Comparison of ENCODE assay signal across 10 mouse cellular contexts in genomic region chr3:122333902-122334301, GRCm38 (mm10). TPM values are rescaled to one million over a fixed set of nuclear protein-coding genes. Genes with fewer than 3 reads are reported as not detected.
DNase-seq lines count a peak whose midpoint lies in the region; ATAC-seq and TF ChIP-seq lines count a peak whose summit lies in the region.
"Had no signal": no experiment of that assay in that cellular context is flagged by ENCODE, and none has a peak within 500 bp of the region (broad histone marks: within the 10 kb centered on the region; RNA-seq: fewer than 3 reads in every experiment).

No protein-coding gene starts in this region.

- no peaks in the 10 kb centered on the region for H3K36me3 ChIP-seq in hindbrain, embryonic 11.5 days (ENCODE audit: control insufficient read depth, insufficient read depth, low read length)
- H3K36me3 ChIP-seq in hindbrain, embryonic 10.5 days = no peaks in the 10 kb centered on the region
- no peaks in the 10 kb centered on the region for H3K36me3 ChIP-seq in C2C12 (ENCODE audit: control insufficient read depth, insufficient read depth)
- no peaks in the 10 kb centered on the region for H3K36me3 ChIP-seq in limb, embryonic 12.5 days
- no peaks in the 10 kb centered on the region for H3K36me3 ChIP-seq in midbrain, embryonic 14.5 days (ENCODE audit: control insufficient read depth, insufficient read depth, low read length)
- H3K36me3 ChIP-seq: midbrain, embryonic 15.5 days had no signal

- no peak overlapping the region for H3K4me2 ChIP-seq in hindbrain, embryonic 11.5 days (replicated peaks; ENCODE audit: low read depth, low read length)
- H3K4me2 ChIP-seq in limb, embryonic 12.5 days = no peak overlapping the region
- H3K4me2 ChIP-seq in midbrain, embryonic 14.5 days (ENCODE audit: low read length) = no peak overlapping the region
- H3K4me2 ChIP-seq: midbrain, embryonic 15.5 days had no signal

- no peaks in the 10 kb centered on the region for H3K79me3 ChIP-seq in C2C12 (ENCODE audit: low read depth)

- H3K4me1 ChIP-seq in hindbrain, embryonic 11.5 days (replicated peaks; ENCODE audit: control insufficient read depth, insufficient read depth, low read length) = no peaks in the 10 kb centered on the region
- H3K4me1 ChIP-seq in hindbrain, embryonic 10.5 days (replicated peaks) = peaks cover 19% of the 10 kb centered on the region
- H3K4me1 ChIP-seq in limb, embryonic 12.5 days (replicated peaks) = peaks cover 26% of the 10 kb centered on the region
- no peaks in the 10 kb centered on the region for H3K4me1 ChIP-seq in midbrain, embryonic 14.5 days (ENCODE audit: control insufficient read depth, insufficient read depth, low read length)
- H3K4me1 ChIP-seq: midbrain, embryonic 15.5 days had no signal

- no peaks in the 10 kb centered on the region for H3K27me3 ChIP-seq in hindbrain, embryonic 11.5 days (ENCODE audit: control insufficient read depth, insufficient read depth, low read length)
- H3K27me3 ChIP-seq in hindbrain, embryonic 10.5 days (ENCODE audit: insufficient read depth, poor library complexity, severe bottlenecking) = no peaks in the 10 kb centered on the region; the same call in 1 of the 2 replicates
- H3K27me3 ChIP-seq in C2C12 (ENCODE audit: control insufficient read depth, insufficient read depth, insufficient read length) = no peaks in the 10 kb centered on the region
- 0 out of 2 replicates have a peak, but pooled peaks cover 5% of the 10 kb centered on the region for H3K27me3 ChIP-seq in limb, embryonic 12.5 days
- H3K27me3 ChIP-seq in midbrain, embryonic 14.5 days (ENCODE audit: control insufficient read depth, insufficient read depth, low read length) = no peaks in the 10 kb centered on the region
- H3K27me3 ChIP-seq: midbrain, embryonic 15.5 days had no signal

- no peak overlapping the region for H3K4me3 ChIP-seq in hindbrain, embryonic 11.5 days (ENCODE audit: low read depth, low read length)
- no peak overlapping the region for H3K4me3 ChIP-seq in hindbrain, embryonic 10.5 days
- no peak overlapping the region for H3K4me3 ChIP-seq in C2C12 (ENCODE audit: insufficient read depth, poor library complexity, severe bottlenecking)
- no peak overlapping the region for H3K4me3 ChIP-seq in limb, embryonic 12.5 days (replicated peaks)
- H3K4me3 ChIP-seq in midbrain, embryonic 14.5 days (replicated peaks; ENCODE audit: low read depth, low read length) = no peak overlapping the region
- H3K4me3 ChIP-seq: midbrain, embryonic 15.5 days had no signal

- no peak for TF ChIP-seq CTCF in C2C12 (IDR thresholded peaks at IDR 0.05; ENCODE audit: control insufficient read depth, insufficient read depth, insufficient read length)

- 59% methylated on average over 7 of the region's 7 CpGs for WGBS in hindbrain, embryonic 11.5 days
- WGBS in hindbrain, embryonic 10.5 days = 62% methylated on average over 7 of the region's 7 CpGs
- WGBS in limb, embryonic 12.5 days = 34% methylated on average over 7 of the region's 7 CpGs
- WGBS in midbrain, embryonic 14.5 days = 61% methylated on average over 7 of the region's 7 CpGs

- peak overlapping the region; percentile 16 for H3ac ChIP-seq in C2C12 (ENCODE audit: control insufficient read depth, insufficient read length, low read depth)

- DNase-seq in hindbrain, embryonic 11.5 days (ENCODE audit: low spot score) = peak; percentile 8
- no peak for DNase-seq in hindbrain, embryonic 10.5 days (ENCODE audit: low spot score)
- DNase-seq in adipocyte (ENCODE audit: low spot score) = peak; percentile 99
- no peak for DNase-seq in midbrain, embryonic 14.5 days
- DNase-seq in c-Kit-positive CD71-positive TER-119-positive erythroid progenitor cells, embryonic 14.5 days (ENCODE audit: low spot score) = no peak
- DNase-seq in urinary bladder, postnatal 10 days (ENCODE audit: low spot score) = no peak
- DNase-seq: gastrocnemius, postnatal 14 days had no signal

- no peaks in the 10 kb centered on the region for H3K79me2 ChIP-seq in C2C12 (ENCODE audit: control insufficient read depth, insufficient read depth)

- ATAC-seq in hindbrain, embryonic 11.5 days (ENCODE audit: low FRiP score) = no peak
- ATAC-seq in limb, embryonic 12.5 days (ENCODE audit: insufficient number of reproducible peaks, insufficient read depth, low FRiP score, low TSS enrichment, low read depth) = no peak
- ATAC-seq in midbrain, embryonic 14.5 days (ENCODE audit: low FRiP score, low TSS enrichment) = no peak
- ATAC-seq: midbrain, embryonic 15.5 days had no signal

- no peak overlapping the region for H3K9ac ChIP-seq in hindbrain, embryonic 11.5 days (ENCODE audit: low read depth, low read length)
- H3K9ac ChIP-seq in limb, embryonic 12.5 days (replicated peaks) = no peak overlapping the region
- no peak overlapping the region for H3K9ac ChIP-seq in midbrain, embryonic 14.5 days (replicated peaks; ENCODE audit: low read length)
- H3K9ac ChIP-seq: midbrain, embryonic 15.5 days had no signal

- no peaks in the 10 kb centered on the region for H3K9me3 ChIP-seq in hindbrain, embryonic 11.5 days (ENCODE audit: control insufficient read depth, low read length)
- H3K9me3 ChIP-seq in hindbrain, embryonic 10.5 days = no peaks in the 10 kb centered on the region
- no peaks in the 10 kb centered on the region for H3K9me3 ChIP-seq in limb, embryonic 12.5 days
- H3K9me3 ChIP-seq in midbrain, embryonic 14.5 days (ENCODE audit: control insufficient read depth, low read length) = no peaks in the 10 kb centered on the region
- H3K9me3 ChIP-seq: midbrain, embryonic 15.5 days had no signal

- no peak overlapping the region for H3K27ac ChIP-seq in hindbrain, embryonic 11.5 days (ENCODE audit: low read depth, low read length)
- H3K27ac ChIP-seq in hindbrain, embryonic 10.5 days = no peak overlapping the region
- H3K27ac ChIP-seq in limb, embryonic 12.5 days = peak overlapping the region; percentile 41; the same call in 1 of the 2 replicates
- H3K27ac ChIP-seq in midbrain, embryonic 14.5 days (replicated peaks; ENCODE audit: low read depth, low read length) = no peak overlapping the region
- H3K27ac ChIP-seq: midbrain, embryonic 15.5 days had no signal

TF ChIP-seq in C2C12, 6 proteins besides CTCF, POLR2A, EP300 and RAD21:
- TF ChIP-seq USF1 (IDR thresholded peaks at IDR 0.05; ENCODE audit: low read depth) (no peak), MAX (IDR thresholded peaks at IDR 0.05) (peak; percentile 38), MYOD1 (IDR thresholded peaks at IDR 0.05; ENCODE audit: control insufficient read depth, insufficient read length, low read depth) (peak; percentile 63), CEBPB (IDR thresholded peaks at IDR 0.05; ENCODE audit: low read depth) (no peak)

RNA-seq across cellular contexts. Expression of gene Bcar3, which starts 40.0 kb away (rescaled TPM):
- 6.7 and 8.4 TPM in 2 replicates for polyA plus RNA-seq in hindbrain, embryonic 11.5 days (2014; fragmentation: Nextera tagmentation; extraction: Ambion mirVana)
- 10.5 and 11.8 TPM in 2 replicates for polyA plus RNA-seq in hindbrain, embryonic 10.5 days (2016; fragmentation: Nextera tagmentation; extraction: Ambion mirVana)
- polyA plus RNA-seq in C2C12 (2012; fragmentation: generic; extraction: Trizol) = 34.9 TPM
- polyA plus RNA-seq in limb, embryonic 12.5 days (2016; fragmentation: Nextera tagmentation; extraction: Ambion mirVana) = 6.9 and 7.6 TPM in 2 replicates
- polyA plus RNA-seq in midbrain, embryonic 14.5 days (2014; fragmentation: Nextera tagmentation; extraction: Ambion mirVana) = 6.3 and 6.4 TPM in 2 replicates

RNA-seq across cellular contexts. Expression of gene Dnttip2, which starts 59.7 kb away (rescaled TPM):
- 85.0 and 92.5 TPM in 2 replicates for polyA plus RNA-seq in hindbrain, embryonic 11.5 days (2014; fragmentation: Nextera tagmentation; extraction: Ambion mirVana)
- polyA plus RNA-seq in hindbrain, embryonic 10.5 days (2016; fragmentation: Nextera tagmentation; extraction: Ambion mirVana) = 65.0 and 83.1 TPM in 2 replicates
- polyA plus RNA-seq in C2C12 (2012; fragmentation: generic; extraction: Trizol) = 18.7 TPM
- polyA plus RNA-seq in limb, embryonic 12.5 days (2016; fragmentation: Nextera tagmentation; extraction: Ambion mirVana) = 86.5 and 90.5 TPM in 2 replicates
- polyA plus RNA-seq in midbrain, embryonic 14.5 days (2014; fragmentation: Nextera tagmentation; extraction: Ambion mirVana) = 48.5 and 57.6 TPM in 2 replicates

Comparison
In these comparisons a context has a peak if more than half of its experiments do, and no peak if none do; other contexts are left out.
1. DNase-seq: peak in hindbrain, embryonic 11.5 days (single experiment) and adipocyte (single experiment); none in hindbrain, embryonic 10.5 days (single experiment), midbrain, embryonic 14.5 days (single experiment), c-Kit-positive CD71-positive TER-119-positive erythroid progenitor cells, embryonic 14.5 days (single experiment) and urinary bladder, postnatal 10 days (single experiment).